Mouse (Mus musculus) brain, adult 2 months (tissue): ENCODE measurements around the gene Dcun1d5.
"Not testable (repeated sequence)": the region's sequence is repeated elsewhere in the genome, so short reads cannot be mapped to it uniquely, and the experiment has no call there.

Experiments used
- DNase-seq: peaks from one replicate; pipeline ENCODE4 v3.0.0; 2011; ENCODE audit warnings: low read depth, low spot score

Gene Dcun1d5

GRCm38 (mm10) chr9:7184172-7184896 lies at the start of gene Dcun1d5, which contains the start of gene Dync2h1:
Gene Dcun1d5, plus strand, starts transcription at chr9:7184520.
Gene Dync2h1, minus strand, starts transcription at chr9:7184446.
- DNase-seq, result peak; percentile 98

- no peak for DNase-seq
Observed at GRCm38 (mm10) chr9:7154391-7154790, 29.9 kb upstream of the Dcun1d5 start.

- no peak for DNase-seq
Observed at GRCm38 (mm10) chr9:7158605-7159004, 25.7 kb upstream of the Dcun1d5 start.

GRCm38 (mm10) chr9:7159718-7160117 lies 24.6 kb upstream of the Dcun1d5 start:
- DNase-seq, result no peak

GRCm38 (mm10) chr9:7160688-7161087 lies 23.6 kb upstream of the Dcun1d5 start:
- no peak for DNase-seq

- no peak for DNase-seq
Observed at GRCm38 (mm10) chr9:7167339-7167998, 16.9 kb upstream of the Dcun1d5 start.

- DNase-seq, result no peak
Observed at GRCm38 (mm10) chr9:7173756-7174155, 10.6 kb upstream of the Dcun1d5 start.

GRCm38 (mm10) chr9:7176618-7177610 lies 7.4 kb upstream of the Dcun1d5 start:
- peak; percentile 98 for DNase-seq

- peak; percentile 52 for DNase-seq
Observed at GRCm38 (mm10) chr9:7184897-7185291, 574 bp downstream of the Dcun1d5 start.

- not testable (repeated sequence) for DNase-seq
Observed at GRCm38 (mm10) chr9:7190694-7191093, 6.4 kb downstream of the Dcun1d5 start.

GRCm38 (mm10) chr9:7216240-7216639 lies 31.9 kb downstream of the Dcun1d5 start:
- DNase-seq, result peak; percentile 45

- peak; percentile 3 for DNase-seq
Observed at GRCm38 (mm10) chr9:7221024-7221423, 36.7 kb downstream of the Dcun1d5 start.

- DNase-seq, result peak; percentile 12
Observed at GRCm38 (mm10) chr9:7221460-7221859, 37.1 kb downstream of the Dcun1d5 start.

GRCm38 (mm10) chr9:7238619-7239018 lies 54.3 kb downstream of the Dcun1d5 start:
- DNase-seq, result no peak

- no peak for DNase-seq
Observed at GRCm38 (mm10) chr9:7239967-7240366, 55.6 kb downstream of the Dcun1d5 start.

GRCm38 (mm10) chr9:7252797-7253654 lies 68.7 kb downstream of the Dcun1d5 start:
- DNase-seq, result no peak
